Mouse (Mus musculus) neural tube, postnatal 0 days (tissue): ENCODE data around the gene Olfr1454. TPM values are rescaled to one million over a fixed set of nuclear protein-coding genes. Genes with fewer than 3 reads are reported as not detected.

Experiments
- polyA plus RNA-seq: library from polyadenylated mRNA; unstranded; fragments of >200 nt; fragmentation: Nextera tagmentation; extraction: Ambion mirVana; gene quantifications from 2 replicates; pipeline ENCODE4 v1.2.1, GENCODE M21; 2015

Olfr1454 gene
- not detected in 2 replicates for polyA plus RNA-seq

DNA sequence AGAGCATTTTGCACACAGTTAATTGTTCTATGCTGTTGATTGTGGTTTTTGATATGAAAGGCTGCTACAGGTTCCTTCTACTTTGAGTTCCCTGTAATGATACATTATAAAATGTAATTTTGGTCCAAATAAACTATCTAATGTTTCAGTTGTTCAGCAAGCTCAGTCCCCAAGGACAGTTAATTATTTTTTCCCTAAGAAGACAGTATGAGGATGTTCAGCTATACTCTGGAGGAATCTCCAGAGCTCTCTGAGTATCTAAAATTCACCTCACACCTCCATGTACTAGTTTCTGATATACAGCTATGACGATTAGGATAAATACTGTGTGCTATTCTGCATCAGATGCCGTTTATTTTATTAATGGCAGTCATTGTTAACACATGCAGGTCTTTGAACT lies at the start of gene Olfr1454:
Olfr1454 (plus strand) TSS at position 301 of the 400 bp plus-strand sequence.

GRCm38 (mm10) chr19:13028227-13028626 lies 32.2 kb upstream of the Olfr1454 start, which contains the start of gene Olfr1453:
Gene Olfr1453, minus strand, starts transcription at chr19:13028327.

DNA sequence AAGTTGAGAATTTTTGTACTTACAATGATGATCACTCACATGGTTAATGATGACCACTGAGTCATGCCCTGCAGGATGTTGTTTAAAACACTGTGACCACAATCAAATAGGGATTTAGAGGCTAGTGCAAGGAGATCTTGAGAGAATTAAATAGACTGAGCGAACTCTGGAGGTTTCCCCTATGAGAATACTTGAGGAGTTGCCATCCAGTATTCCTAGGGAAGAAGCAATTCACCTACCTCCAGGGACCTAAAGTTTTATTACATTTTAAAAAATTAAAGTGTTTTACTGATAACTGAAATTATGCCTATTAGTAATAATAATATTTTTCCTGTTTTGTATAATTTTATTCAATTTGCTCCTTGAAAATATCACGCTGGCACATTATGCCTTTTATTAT lies 37.4 kb downstream of the Olfr1454 start, which contains the start of gene Olfr1457:
Olfr1457 (minus strand) TSS at position 101 of the 400 bp plus-strand sequence.

DNA sequence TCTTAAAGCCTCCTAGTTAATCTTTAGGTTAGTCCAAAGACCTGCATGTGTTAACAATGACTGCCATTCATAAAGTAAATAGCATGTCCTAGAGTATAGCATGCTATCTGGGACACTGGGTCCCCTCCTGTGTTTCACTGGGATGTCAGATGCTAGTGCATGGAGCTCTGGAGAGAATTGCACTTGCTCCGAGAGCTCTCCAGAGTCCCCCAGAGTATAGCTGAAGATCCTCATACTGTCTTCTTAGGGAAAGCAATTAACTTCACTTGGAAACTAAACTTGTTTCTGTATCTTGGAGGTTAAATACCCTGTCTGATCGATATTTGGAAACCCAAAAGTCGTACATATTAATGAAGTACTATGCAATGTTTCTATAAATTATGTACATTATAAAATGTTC lies 46.3 kb downstream of the Olfr1454 start, which contains the start of gene Olfr1458:
Olfr1458 (minus strand) TSS at position 101 of the 400 bp plus-strand sequence.

Other genes with a start within 250 kb of the Olfr1454 start
- not detected in 2 replicates for gene Gm5244, start 213.9 kb upstream of the Olfr1454 start, polyA plus RNA-seq
- gene Olfr1444, start 203.3 kb upstream of the Olfr1454 start, polyA plus RNA-seq = not detected in 2 replicates
- gene Olfr1445, start 176.8 kb upstream of the Olfr1454 start, polyA plus RNA-seq = not detected in 2 replicates
- gene Olfr1446, start 167.1 kb upstream of the Olfr1454 start, polyA plus RNA-seq = not detected in 2 replicates
- gene Olfr1447, start 156.9 kb upstream of the Olfr1454 start, polyA plus RNA-seq = not detected in 2 replicates
- gene Olfr1448, start 136.2 kb upstream of the Olfr1454 start, polyA plus RNA-seq = not detected in 2 replicates
- not detected in 2 replicates for gene Olfr1449, start 129.8 kb upstream of the Olfr1454 start, polyA plus RNA-seq
- gene Olfr1450, start 110.4 kb upstream of the Olfr1454 start, polyA plus RNA-seq = not detected in 2 replicates
- gene Olfr1451, start 65.6 kb upstream of the Olfr1454 start, polyA plus RNA-seq = not detected in 2 replicates
- not detected in 2 replicates for gene Olfr1453, start 32.3 kb upstream of the Olfr1454 start, polyA plus RNA-seq
- gene Olfr1457, start 37.3 kb downstream of the Olfr1454 start, polyA plus RNA-seq = not detected in 2 replicates
- gene Olfr1458, start 46.2 kb downstream of the Olfr1454 start, polyA plus RNA-seq = not detected in 2 replicates
- 0.03 TPM in 1 of 2 replicates, not detected in the other for gene Olfr1459, start 88.9 kb downstream of the Olfr1454 start, polyA plus RNA-seq
- not detected in 2 replicates for gene Olfr1461, start 102.4 kb downstream of the Olfr1454 start, polyA plus RNA-seq
- gene Olfr1462, start 125.1 kb downstream of the Olfr1454 start, polyA plus RNA-seq = not detected in 2 replicates
- not detected in 2 replicates for gene Olfr1463, start 170.7 kb downstream of the Olfr1454 start, polyA plus RNA-seq